23 mouse cellular contexts compared by ENCODE assay signal in the genomic region with DNA sequence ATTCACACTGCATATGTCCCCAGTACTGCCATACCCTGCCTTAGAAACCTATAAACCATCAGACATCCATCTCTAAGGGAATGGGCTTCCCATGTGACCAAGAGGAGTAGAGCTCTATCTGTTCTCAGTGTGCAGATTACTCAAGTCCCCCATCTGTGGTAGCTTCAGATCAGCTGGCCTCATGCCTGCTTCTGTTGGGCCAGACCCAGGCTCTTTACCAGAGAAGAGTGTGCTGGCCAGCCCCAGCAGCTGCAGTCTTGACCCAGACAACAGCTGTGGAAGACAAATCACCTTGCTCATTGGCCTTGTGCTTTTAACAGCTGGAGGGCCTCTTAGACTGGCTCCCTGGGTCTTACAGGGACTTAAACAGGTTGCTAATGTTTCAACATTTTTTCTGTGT. TPM values are rescaled to one million over a fixed set of nuclear protein-coding genes. Genes with fewer than 3 reads are reported as not detected.
DNase-seq lines count a peak whose midpoint lies in the region; ATAC-seq lines count a peak whose summit lies in the region.
"Had no signal": no experiment of that assay in that cellular context is flagged by ENCODE, and none has a peak within 500 bp of the region (broad histone marks: within the 10 kb centered on the region; RNA-seq: fewer than 3 reads in every experiment).

No protein-coding gene starts in this region.

- no peak for ATAC-seq in granulocyte monocyte progenitor cell, adult 5-6 weeks (replicated peaks; ENCODE audit: poor library complexity, severe bottlenecking)
- ATAC-seq: forebrain, embryonic 15.5 days; hindbrain, embryonic 16.5 days; liver, embryonic 12.5 days; liver, postnatal 0 days; midbrain, embryonic 15.5 days; Patski had no signal

- intact Hi-C loops in gastrocnemius, postnatal 14 days (cut with DNase I; ENCODE audit: low total_unique reads) = no loop called here

- peak; percentile 59 to 63 for DNase-seq in cerebellum, postnatal 14 days
- DNase-seq in cerebellum, adult 8-10 months = no peak
- DNase-seq in kidney, postnatal 10 days = peak; percentile 16
- no peak for DNase-seq in kidney, adult 11 months
- DNase-seq in gastrocnemius, postnatal 14 days = peak; percentile 44
- DNase-seq in lung, postnatal 14 days = peak; percentile 21
- no peak for DNase-seq in thymus, postnatal 36 days
- DNase-seq: adrenal gland, postnatal 10 days; cerebellum, adult 9-10 months; heart, postnatal 10 days; kidney, adult 2 months; liver, postnatal 0 days; right cerebral cortex, adult 18-20 months; thymus, adult 18-20 months; thymus, postnatal 25 days had no signal

RNA-seq across cellular contexts. Expression of gene Gabbr2, which starts 25.1 kb away (rescaled TPM):
- total RNA-seq in gastrocnemius, postnatal 14 days (2021) = under 1 TPM; 0.14 to 0.20 TPM
- not detected in 2 replicates for total RNA-seq in granulocyte monocyte progenitor cell, adult 5-6 weeks (2014; fragmentation: Nextera tagmentation)
- total RNA-seq in granulocyte monocyte progenitor cell, adult 5-6 weeks (2017) = not detected in 2 replicates
- total RNA-seq: MEL; neutrophil, adult 5-6 weeks had no signal

Comparison
In these comparisons a context has a peak if more than half of its experiments do, and no peak if none do; other contexts are left out.
1. DNase-seq: peak in cerebellum, postnatal 14 days (2 of 2), kidney, postnatal 10 days (single experiment), gastrocnemius, postnatal 14 days (single experiment) and lung, postnatal 14 days (single experiment); none in cerebellum, adult 8-10 months (single experiment), kidney, adult 11 months (single experiment) and thymus, postnatal 36 days (0 of 2).